Mouse (Mus musculus): ENCODE data around the gene Irak1. TPM values are rescaled to one million over a fixed set of nuclear protein-coding genes. Genes with fewer than 3 reads are reported as not detected.

The Irak1 gene
- polyA plus RNA-seq, 1 experiment from 2014 or later: 44.0 TPM

GRCm38 (mm10) chrX:73998911-73999869, 24.5 kb downstream of the Irak1 start:
- Histone ChIP-seq H3K27me3 (replicated peaks) (no peaks in the 10 kb centered on the region), H3K4me2 (peak overlapping the region; percentile 29), H3K36me3 (replicated peaks) (no peaks in the 10 kb centered on the region), H3K27ac (peak overlapping the region; percentile 78), H3K9ac (no peak overlapping the region), H3K4me1 (peaks cover 6% of the 10 kb centered on the region; the same call in 1 of the 2 replicates), H3K9me3 (no peaks in the 10 kb centered on the region), H3K4me3 (no peak overlapping the region)
- peak; percentile 97 for ATAC-seq (replicated peaks)
- 26% methylated on average over 8 of the region's 8 CpGs for WGBS

GRCm38 (mm10) chrX:73977783-73978182, 45.9 kb downstream of the Irak1 start:
- Histone ChIP-seq H3K27me3 (replicated peaks) (no peaks in the 10 kb centered on the region), H3K27ac (no peak overlapping the region), H3K9ac (no peak overlapping the region), H3K9me3 (no peaks in the 10 kb centered on the region), H3K4me1 (no peaks in the 10 kb centered on the region), H3K4me3 (no peak overlapping the region), H3K36me3 (replicated peaks) (no peaks in the 10 kb centered on the region), H3K4me2 (no peak overlapping the region)
- 64% methylated on average over 1 of the region's 1 CpGs for WGBS
- no peak for ATAC-seq (replicated peaks)

GRCm38 (mm10) chrX:73976283-73976682, 47.4 kb downstream of the Irak1 start:
- Histone ChIP-seq H3K36me3 (replicated peaks) (no peaks in the 10 kb centered on the region), H3K4me1 (no peaks in the 10 kb centered on the region), H3K9me3 (no peaks in the 10 kb centered on the region), H3K4me2 (no peak overlapping the region), H3K4me3 (no peak overlapping the region), H3K9ac (no peak overlapping the region), H3K27ac (no peak overlapping the region), H3K27me3 (replicated peaks) (no peaks in the 10 kb centered on the region)
- 96% methylated on average over 2 of the region's 2 CpGs for WGBS
- ATAC-seq (replicated peaks): no peak

GRCm38 (mm10) chrX:73972774-73973173, 50.9 kb downstream of the Irak1 start:
- Histone ChIP-seq H3K4me2 (no peak overlapping the region), H3K27ac (no peak overlapping the region), H3K9me3 (no peaks in the 10 kb centered on the region), H3K36me3 (replicated peaks) (no peaks in the 10 kb centered on the region), H3K9ac (no peak overlapping the region), H3K27me3 (replicated peaks) (no peaks in the 10 kb centered on the region), H3K4me3 (no peak overlapping the region), H3K4me1 (no peaks in the 10 kb centered on the region)
- 81% methylated on average over 4 of the region's 4 CpGs for WGBS
- no peak for ATAC-seq (replicated peaks)

- Histone ChIP-seq H3K9me3 (no peaks in the 10 kb centered on the region), H3K4me1 (no peaks in the 10 kb centered on the region), H3K9ac (no peak overlapping the region), H3K27ac (no peak overlapping the region), H3K36me3 (replicated peaks) (no peaks in the 10 kb centered on the region), H3K27me3 (replicated peaks) (no peaks in the 10 kb centered on the region), H3K4me3 (no peak overlapping the region), H3K4me2 (no peak overlapping the region)
- ATAC-seq (replicated peaks): no peak
Measured at GRCm38 (mm10) chrX:73970781-73971180, 52.9 kb downstream of the Irak1 start.

- no peak for ATAC-seq (replicated peaks)
- H3K9me3 ChIP-seq: no peaks in the 10 kb centered on the region
- H3K4me1 ChIP-seq: no peaks in the 10 kb centered on the region
- 95% methylated on average over 2 of the region's 2 CpGs for WGBS
- H3K4me3 ChIP-seq: no peak overlapping the region
- H3K27me3 ChIP-seq (replicated peaks): no peaks in the 10 kb centered on the region
- H3K27ac ChIP-seq: no peak overlapping the region
- H3K4me2 ChIP-seq: no peak overlapping the region
- no peaks in the 10 kb centered on the region for H3K36me3 ChIP-seq (replicated peaks)
- no peak overlapping the region for H3K9ac ChIP-seq
Measured at GRCm38 (mm10) chrX:73969729-73970128, 54.0 kb downstream of the Irak1 start.

GRCm38 (mm10) chrX:73969167-73969566, 54.6 kb downstream of the Irak1 start:
- WGBS: 74% methylated on average over 1 of the region's 1 CpGs
- Histone ChIP-seq H3K4me3 (no peak overlapping the region), H3K9ac (no peak overlapping the region), H3K27me3 (replicated peaks) (no peaks in the 10 kb centered on the region), H3K36me3 (replicated peaks) (no peaks in the 10 kb centered on the region), H3K4me1 (peaks cover 5% of the 10 kb centered on the region), H3K4me2 (no peak overlapping the region), H3K9me3 (no peaks in the 10 kb centered on the region), H3K27ac (0 out of 2 replicates have a peak overlapping the region, but pooled peaks have one; percentile 50)
- ATAC-seq (replicated peaks): no peak

GRCm38 (mm10) chrX:73967177-73968075, 56.3 kb downstream of the Irak1 start:
- peak overlapping the region; percentile 69 for H3K4me3 ChIP-seq
- peak overlapping the region; percentile 62 for H3K9ac ChIP-seq
- 21% methylated on average over 60 of the region's 60 CpGs for WGBS
- peak overlapping the region; percentile 99 for H3K27ac ChIP-seq
- no peaks in the 10 kb centered on the region for H3K9me3 ChIP-seq
- H3K27me3 ChIP-seq (replicated peaks): no peaks in the 10 kb centered on the region
- H3K4me1 ChIP-seq: peaks cover 22% of the 10 kb centered on the region
- no peaks in the 10 kb centered on the region for H3K36me3 ChIP-seq (replicated peaks)
- ATAC-seq (replicated peaks): peak; percentile 87
- peak overlapping the region; percentile 45 for H3K4me2 ChIP-seq

- Histone ChIP-seq H3K27me3 (replicated peaks) (no peaks in the 10 kb centered on the region), H3K9ac (peak within 1 kb of the TSS; percentile 62), H3K4me2 (peak within 1 kb of the TSS; percentile 75), H3K36me3 (replicated peaks) (no peaks in the 10 kb centered on the region), H3K9me3 (no peaks in the 10 kb centered on the region), H3K4me1 (peaks cover 30% of the 10 kb centered on the region), H3K27ac (peak within 1 kb of the TSS; percentile 99), H3K4me3 (peak within 1 kb of the TSS; percentile 69)
- peak; percentile 85 for ATAC-seq (replicated peaks)
- 24% methylated on average over 58 of the region's 58 CpGs for WGBS
Measured at GRCm38 (mm10) chrX:73966248-73967176, 57.2 kb downstream of the Irak1 start, which contains the start of gene Hcfc1. Gene Hcfc1 (minus strand): TSS chrX:73966357.

- no peaks in the 10 kb centered on the region for H3K9me3 ChIP-seq
- H3K4me2 ChIP-seq: peak overlapping the region; percentile 75
- WGBS: 19% methylated on average over 20 of the region's 20 CpGs
- no peak for ATAC-seq (replicated peaks)
- H3K4me3 ChIP-seq: peak overlapping the region; percentile 69
- peak overlapping the region; percentile 99 for H3K27ac ChIP-seq
- peaks cover 30% of the 10 kb centered on the region for H3K4me1 ChIP-seq
- H3K36me3 ChIP-seq (replicated peaks): no peaks in the 10 kb centered on the region
- H3K27me3 ChIP-seq (replicated peaks): no peaks in the 10 kb centered on the region
- peak overlapping the region; percentile 62 for H3K9ac ChIP-seq
Measured at GRCm38 (mm10) chrX:73965307-73965706, 58.4 kb downstream of the Irak1 start.

- Histone ChIP-seq H3K4me1 (peaks cover 30% of the 10 kb centered on the region), H3K27me3 (replicated peaks) (no peaks in the 10 kb centered on the region), H3K4me3 (peak overlapping the region; percentile 69), H3K9ac (peak overlapping the region; percentile 62; the same call in 1 of the 2 replicates), H3K36me3 (replicated peaks) (no peaks in the 10 kb centered on the region), H3K9me3 (no peaks in the 10 kb centered on the region), H3K27ac (peak overlapping the region; percentile 99; the same call in 1 of the 2 replicates), H3K4me2 (peak overlapping the region; percentile 75)
- no peak for ATAC-seq (replicated peaks)
- 39% methylated on average over 3 of the region's 3 CpGs for WGBS
Measured at GRCm38 (mm10) chrX:73964363-73964762, 59.4 kb downstream of the Irak1 start.

Measured in midbrain, embryonic 15.5 days (tissue).